Mouse (Mus musculus): ENCODE measurements around the gene Wwc2. TPM values are rescaled to one million over a fixed set of nuclear protein-coding genes. Genes with fewer than 3 reads are reported as not detected.
A peak's percentile ranks its signal among the peaks of the same experiment; 100 is the strongest.
"Not testable (repeated sequence)": the region's sequence is repeated elsewhere in the genome, so short reads cannot be mapped to it uniquely, and the experiment has no call there.

Wwc2 gene
- polyA plus RNA-seq, 1 experiment from 2014 or later = 18.6 TPM

DNA sequence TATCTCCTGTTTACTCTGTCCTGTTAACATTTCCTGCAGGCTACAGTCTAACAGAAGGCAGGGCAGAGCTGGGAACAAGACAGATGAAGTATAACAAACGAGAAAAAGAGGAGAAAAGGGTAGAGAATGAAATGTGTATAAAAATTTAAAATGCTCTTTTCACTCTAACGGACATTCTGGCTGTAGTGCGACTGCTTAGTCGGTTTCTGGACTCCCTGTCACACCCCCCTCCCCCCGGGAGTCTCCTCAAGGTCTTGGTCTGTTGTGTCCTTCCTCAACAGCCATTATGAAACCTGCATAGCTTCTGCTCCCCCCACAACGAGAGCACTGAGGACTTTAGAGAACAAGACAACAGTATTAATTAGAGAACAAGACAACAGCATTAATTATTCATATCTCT is 158.1 kb downstream of the Wwc2 start:
- Histone ChIP-seq H3K9ac (no peak overlapping the region), H3K27me3 (no peaks in the 10 kb centered on the region), H3K4me1 (peaks cover 20% of the 10 kb centered on the region), H3K4me3 (no peak overlapping the region), H3K36me3 (peaks cover 44% of the 10 kb centered on the region), H3K27ac (no peak overlapping the region), H3K4me2 (replicated peaks) (no peak overlapping the region), H3K9me3 (no peaks in the 10 kb centered on the region)
- WGBS = 83% methylated on average over 6 of the region's 6 CpGs
- ATAC-seq (ENCODE audit: insufficient number of reproducible peaks, insufficient read depth, low FRiP score, low TSS enrichment) = no peak

DNA sequence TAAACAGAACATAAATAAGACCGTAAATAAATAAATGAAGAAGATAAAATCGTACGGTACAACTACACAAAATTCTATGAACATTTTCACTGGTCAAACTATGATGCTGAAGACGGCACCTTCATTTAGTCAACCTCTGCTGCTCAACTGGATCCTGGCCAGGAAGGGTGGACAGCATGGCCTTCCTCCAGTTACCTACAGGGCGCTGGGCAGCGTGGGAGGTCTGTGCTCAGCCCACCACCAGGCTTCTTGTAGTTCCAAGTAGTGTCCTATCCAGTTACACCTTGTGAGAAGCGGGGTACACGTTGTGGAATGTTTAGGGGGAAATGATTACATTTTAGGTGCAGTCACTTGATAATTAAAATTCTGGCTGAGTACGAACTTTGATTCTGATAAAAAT is 163.8 kb downstream of the Wwc2 start:
- Histone ChIP-seq H3K4me2 (replicated peaks) (no peak overlapping the region), H3K36me3 (peaks cover 34% of the 10 kb centered on the region), H3K27ac (no peak overlapping the region), H3K4me3 (no peak overlapping the region), H3K4me1 (peaks cover 17% of the 10 kb centered on the region), H3K27me3 (no peaks in the 10 kb centered on the region), H3K9me3 (no peaks in the 10 kb centered on the region), H3K9ac (no peak overlapping the region)
- no peak for ATAC-seq (ENCODE audit: insufficient number of reproducible peaks, insufficient read depth, low FRiP score, low TSS enrichment)
- 67% methylated on average over 9 of the region's 9 CpGs for WGBS

DNA sequence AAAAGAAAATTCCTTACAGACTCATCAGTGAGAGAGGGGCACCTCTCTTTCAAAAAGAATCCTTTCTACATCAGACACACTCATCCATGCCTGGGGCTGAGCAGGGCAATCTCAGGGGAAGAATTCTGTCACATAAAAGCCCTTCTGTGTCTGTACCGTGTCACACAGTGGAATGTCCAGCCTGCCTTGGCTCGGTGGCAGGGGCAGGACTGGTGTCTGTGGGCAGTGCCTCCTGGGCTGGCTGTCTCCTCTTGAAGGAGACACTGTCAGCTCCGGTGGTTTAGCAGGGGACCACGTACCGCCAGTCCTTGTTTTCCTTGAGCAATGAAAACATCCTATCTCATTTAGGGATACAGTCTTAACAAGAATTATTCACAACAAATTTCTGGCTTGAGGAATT is 165.1 kb downstream of the Wwc2 start:
- H3K9me3 ChIP-seq = no peaks in the 10 kb centered on the region
- H3K4me1 ChIP-seq = peaks cover 17% of the 10 kb centered on the region
- no peak for ATAC-seq (ENCODE audit: insufficient number of reproducible peaks, insufficient read depth, low FRiP score, low TSS enrichment)
- peaks cover 25% of the 10 kb centered on the region for H3K36me3 ChIP-seq
- H3K4me2 ChIP-seq (replicated peaks) = no peak overlapping the region
- no peak overlapping the region for H3K4me3 ChIP-seq
- no peaks in the 10 kb centered on the region for H3K27me3 ChIP-seq
- 20% methylated on average over 5 of the region's 5 CpGs for WGBS
- H3K27ac ChIP-seq = no peak overlapping the region
- H3K9ac ChIP-seq = no peak overlapping the region

DNA sequence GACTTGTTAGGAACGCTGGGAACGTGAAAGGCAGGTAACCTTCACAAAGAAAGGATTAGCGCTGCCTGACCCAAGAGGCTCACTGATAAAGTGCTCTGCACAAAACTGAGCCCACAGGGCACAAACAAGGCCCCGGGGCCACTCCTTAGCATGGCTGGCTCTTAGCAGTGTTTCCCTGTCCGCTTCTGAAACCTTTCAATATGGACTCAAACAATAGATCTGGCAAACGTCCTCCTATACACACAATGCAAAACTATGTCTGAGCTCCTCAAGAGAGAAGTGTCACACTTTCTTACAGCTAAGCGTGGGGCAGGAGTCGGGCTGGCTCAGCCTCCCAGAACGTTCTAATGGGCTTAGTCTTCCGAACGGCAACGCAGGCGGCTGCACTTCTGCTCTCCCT is 166.5 kb downstream of the Wwc2 start, which contains the start of gene Cldn22:
TSS of gene Cldn22 (plus strand) at position 301 of the 400 bp plus-strand sequence.
- H3K9ac ChIP-seq = no peak within 1 kb of the TSS
- WGBS = 56% methylated on average over 13 of the region's 13 CpGs
- H3K9me3 ChIP-seq = no peaks in the 10 kb centered on the region
- H3K4me2 ChIP-seq (replicated peaks) = no peak within 1 kb of the TSS
- peaks cover 12% of the 10 kb centered on the region for H3K36me3 ChIP-seq
- no peak within 1 kb of the TSS for H3K4me3 ChIP-seq
- H3K4me1 ChIP-seq = peaks cover 17% of the 10 kb centered on the region
- peak within 1 kb of the TSS; percentile 20 for H3K27ac ChIP-seq
- no peak for ATAC-seq (ENCODE audit: insufficient number of reproducible peaks, insufficient read depth, low FRiP score, low TSS enrichment)
- no peaks in the 10 kb centered on the region for H3K27me3 ChIP-seq

DNA sequence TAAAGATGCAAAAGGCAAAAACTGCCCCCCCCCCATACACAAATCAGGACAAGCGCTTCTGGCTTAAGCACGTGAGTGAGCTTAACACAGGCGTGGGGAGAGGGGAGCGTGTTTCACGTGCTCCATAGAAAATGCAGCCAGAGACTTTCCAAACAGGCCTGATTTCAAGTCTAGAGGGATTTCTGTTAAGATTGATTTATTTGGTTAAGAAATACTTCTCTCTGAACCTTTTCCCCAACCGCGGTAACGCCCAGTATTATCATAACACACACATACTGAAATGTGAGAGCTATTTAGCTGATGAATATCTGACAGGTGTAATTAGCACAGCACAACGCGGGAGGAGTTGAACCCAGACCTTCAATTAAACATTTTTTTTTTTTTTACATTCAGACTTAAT is 166.9 kb downstream of the Wwc2 start:
- 39% methylated on average over 10 of the region's 10 CpGs for WGBS

DNA sequence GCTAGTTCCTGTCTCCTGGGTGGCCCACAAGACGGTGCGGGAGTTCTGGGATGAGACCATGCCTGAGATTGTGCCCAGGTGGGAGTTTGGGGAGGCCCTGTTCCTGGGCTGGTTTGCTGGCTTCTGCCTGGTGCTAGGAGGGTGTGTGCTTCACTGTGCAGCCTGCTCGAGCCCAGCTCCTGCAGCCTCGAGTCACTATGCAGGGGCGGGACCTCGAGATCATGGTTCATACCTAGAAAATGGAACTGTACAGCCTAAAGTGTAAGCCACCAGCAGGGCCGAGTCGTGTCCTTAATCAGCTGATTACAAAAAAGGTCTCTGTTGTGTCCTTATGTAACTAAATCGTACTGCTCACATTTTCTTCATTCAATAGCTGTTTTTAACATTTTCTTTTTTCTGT is 168.2 kb downstream of the Wwc2 start:
- H3K27me3 ChIP-seq; H3K4me3 ChIP-seq; H3K4me2 ChIP-seq (replicated peaks); H3K9ac ChIP-seq; H3K36me3 ChIP-seq; H3K27ac ChIP-seq; H3K9me3 ChIP-seq; ATAC-seq (ENCODE audit: insufficient number of reproducible peaks, insufficient read depth, low FRiP score, low TSS enrichment): not testable (repeated sequence)
- peaks cover 11% of the 10 kb centered on the region; the same call in 1 of the 2 replicates for H3K4me1 ChIP-seq
- 75% methylated on average over 7 of the region's 9 CpGs for whole genome bisulfite sequencing

More for the DNA sequence above, 166.9 kb downstream of the Wwc2 start:
- peaks cover 8% of the 10 kb centered on the region for H3K36me3 ChIP-seq
- H3K27me3 ChIP-seq = no peaks in the 10 kb centered on the region
- peaks cover 17% of the 10 kb centered on the region for H3K4me1 ChIP-seq
- no peak overlapping the region; the same call in 1 of the 2 replicates for H3K27ac ChIP-seq
- H3K4me2 ChIP-seq (replicated peaks) = no peak overlapping the region
- no peak overlapping the region for H3K4me3 ChIP-seq
- no peak for ATAC-seq (ENCODE audit: insufficient number of reproducible peaks, insufficient read depth, low FRiP score, low TSS enrichment)
- H3K9ac ChIP-seq = no peak overlapping the region
- no peaks in the 10 kb centered on the region for H3K9me3 ChIP-seq

GRCm38 (mm10) chr8:47821843-47822242 is 168.9 kb downstream of the Wwc2 start, which contains the start of gene Cldn24:
Gene Cldn24 (plus strand): TSS chr8:47822143.
- no peak within 1 kb of the TSS for H3K4me3 ChIP-seq
- H3K36me3 ChIP-seq = no peaks in the 10 kb centered on the region
- ATAC-seq (ENCODE audit: insufficient number of reproducible peaks, insufficient read depth, low FRiP score, low TSS enrichment) = no peak
- no peak within 1 kb of the TSS for H3K9ac ChIP-seq
- no peaks in the 10 kb centered on the region for H3K27me3 ChIP-seq
- peaks cover 11% of the 10 kb centered on the region; the same call in 1 of the 2 replicates for H3K4me1 ChIP-seq
- WGBS = 77% methylated on average over 6 of the region's 6 CpGs
- H3K4me2 ChIP-seq (replicated peaks) = no peak within 1 kb of the TSS
- no peaks in the 10 kb centered on the region for H3K9me3 ChIP-seq
- H3K27ac ChIP-seq = 0 out of 2 replicates have a peak within 1 kb of the TSS, but pooled peaks have one; percentile 20

DNA sequence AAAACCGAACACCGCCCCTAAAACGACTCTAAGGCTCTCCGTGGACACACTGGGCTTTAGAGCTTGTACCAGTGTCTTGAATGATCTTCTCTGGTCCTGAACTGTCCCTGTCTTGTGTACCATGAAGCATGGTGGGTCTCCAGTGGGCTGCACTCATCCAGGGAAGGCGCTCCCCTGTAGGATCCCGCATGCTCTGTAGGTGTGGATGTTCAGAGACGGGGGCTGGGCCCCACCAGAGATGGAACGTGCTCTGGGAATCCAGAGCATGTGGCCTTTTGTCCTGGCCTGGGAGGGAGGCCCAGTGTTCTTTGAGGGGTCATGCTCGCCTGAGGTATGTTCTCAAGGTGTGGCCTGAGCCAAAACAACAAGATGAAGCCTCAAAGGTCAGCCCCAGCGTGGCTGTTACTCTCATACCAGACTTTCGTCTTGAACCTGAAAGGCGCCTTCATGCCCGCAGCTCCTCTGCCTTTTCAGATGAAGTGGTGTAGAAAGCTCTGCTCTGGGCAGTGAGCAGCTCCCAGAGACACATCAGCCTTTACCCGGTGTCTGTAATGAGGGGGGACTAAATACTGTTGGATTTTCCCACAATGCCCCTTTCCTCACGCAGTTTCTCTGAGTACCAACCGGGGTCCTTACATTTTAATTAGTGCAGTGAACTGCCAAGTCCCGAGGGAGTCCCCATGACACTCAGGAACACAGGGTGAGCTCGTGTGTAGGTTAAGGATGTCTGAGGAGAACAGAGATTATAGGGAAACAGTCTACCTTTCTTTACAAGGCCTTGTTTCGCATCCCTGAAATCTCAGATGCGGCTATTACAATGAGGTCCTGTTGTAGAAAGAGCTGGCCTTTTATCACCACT is 169.6 kb downstream of the Wwc2 start:
- H3K4me2 ChIP-seq (replicated peaks) = no peak overlapping the region
- H3K9ac ChIP-seq = no peak overlapping the region
- ATAC-seq (ENCODE audit: insufficient number of reproducible peaks, insufficient read depth, low FRiP score, low TSS enrichment) = no peak
- no peak overlapping the region for H3K4me3 ChIP-seq
- no peaks in the 10 kb centered on the region for H3K36me3 ChIP-seq
- WGBS = 82% methylated on average over 20 of the region's 20 CpGs
- H3K4me1 ChIP-seq = peaks cover 11% of the 10 kb centered on the region; the same call in 1 of the 2 replicates
- H3K27me3 ChIP-seq = no peaks in the 10 kb centered on the region
- no peaks in the 10 kb centered on the region for H3K9me3 ChIP-seq
- H3K27ac ChIP-seq = no peak overlapping the region

DNA sequence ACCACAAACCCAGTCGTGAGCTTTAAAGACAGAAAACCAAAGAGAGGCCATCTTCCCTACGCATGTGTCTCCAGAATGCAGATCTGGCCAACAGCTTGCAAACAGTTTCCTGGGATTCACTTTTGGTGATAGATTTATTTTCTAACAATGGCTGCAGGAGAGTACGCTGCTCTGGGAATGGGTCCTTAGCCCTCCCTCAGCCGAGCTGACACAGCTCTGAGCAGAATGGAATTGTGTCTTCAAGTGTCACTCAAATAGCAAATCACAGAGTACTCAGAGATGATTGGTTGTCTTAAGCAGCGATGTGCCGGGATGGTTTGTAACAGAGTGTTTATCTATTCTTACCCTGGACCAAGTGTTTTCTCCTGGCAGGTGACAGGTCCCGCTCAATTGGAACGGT is 171.7 kb downstream of the Wwc2 start:
- H3K4me1 ChIP-seq = 0 out of 2 replicates have a peak, but pooled peaks cover under 1% of the 10 kb centered on the region
- 87% methylated on average over 8 of the region's 8 CpGs for WGBS
- ATAC-seq (ENCODE audit: insufficient number of reproducible peaks, insufficient read depth, low FRiP score, low TSS enrichment) = no peak
- H3K9me3 ChIP-seq = no peaks in the 10 kb centered on the region
- H3K36me3 ChIP-seq = no peaks in the 10 kb centered on the region
- H3K4me2 ChIP-seq (replicated peaks) = no peak overlapping the region
- H3K27ac ChIP-seq = no peak overlapping the region
- H3K4me3 ChIP-seq = no peak overlapping the region
- no peaks in the 10 kb centered on the region for H3K27me3 ChIP-seq
- no peak overlapping the region for H3K9ac ChIP-seq

GRCm38 (mm10) chr8:47811221-47811620 is 179.5 kb downstream of the Wwc2 start:
- Histone ChIP-seq H3K4me3 (no peak overlapping the region), H3K4me2 (replicated peaks) (no peak overlapping the region), H3K9me3 (no peaks in the 10 kb centered on the region), H3K4me1 (no peaks in the 10 kb centered on the region), H3K36me3 (no peaks in the 10 kb centered on the region), H3K9ac (no peak overlapping the region), H3K27ac (no peak overlapping the region), H3K27me3 (no peaks in the 10 kb centered on the region)
- no peak for ATAC-seq (ENCODE audit: insufficient number of reproducible peaks, insufficient read depth, low FRiP score, low TSS enrichment)
- WGBS = 41% methylated on average over 12 of the region's 12 CpGs

DNA sequence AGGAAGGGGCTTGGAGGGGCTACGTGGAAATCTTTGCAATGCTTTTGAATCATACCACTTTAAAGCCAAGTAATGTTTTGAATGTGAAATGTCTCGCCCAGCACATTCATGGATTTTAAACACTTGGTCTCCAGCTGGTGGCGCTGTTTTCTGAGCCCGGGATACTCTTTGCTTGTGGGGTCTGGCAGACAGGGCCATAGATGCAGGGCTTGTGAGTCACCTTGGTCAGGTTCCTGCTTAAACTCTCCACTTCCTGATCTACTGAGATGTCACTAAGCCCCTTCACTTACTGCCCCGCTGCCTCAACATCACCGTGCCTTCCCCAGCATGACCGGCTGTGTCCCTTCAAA is 180.1 kb downstream of the Wwc2 start:
- H3K4me3 ChIP-seq = no peak overlapping the region
- no peaks in the 10 kb centered on the region for H3K36me3 ChIP-seq
- no peak for ATAC-seq (ENCODE audit: insufficient number of reproducible peaks, insufficient read depth, low FRiP score, low TSS enrichment)
- H3K9me3 ChIP-seq = no peaks in the 10 kb centered on the region
- no peaks in the 10 kb centered on the region for H3K27me3 ChIP-seq
- H3K9ac ChIP-seq = no peak overlapping the region
- H3K27ac ChIP-seq = no peak overlapping the region
- no peaks in the 10 kb centered on the region for H3K4me1 ChIP-seq
- no peak overlapping the region for H3K4me2 ChIP-seq (replicated peaks)
- WGBS = 71% methylated on average over 7 of the region's 7 CpGs

GRCm38 (mm10) chr8:47809970-47810665 is 180.6 kb downstream of the Wwc2 start:
- H3K36me3 ChIP-seq = no peaks in the 10 kb centered on the region
- H3K27me3 ChIP-seq = no peaks in the 10 kb centered on the region
- H3K4me3 ChIP-seq = no peak overlapping the region
- no peaks in the 10 kb centered on the region for H3K4me1 ChIP-seq
- H3K9me3 ChIP-seq = no peaks in the 10 kb centered on the region
- no peak for ATAC-seq (ENCODE audit: insufficient number of reproducible peaks, insufficient read depth, low FRiP score, low TSS enrichment)
- H3K4me2 ChIP-seq (replicated peaks) = no peak overlapping the region
- 84% methylated on average over 14 of the region's 14 CpGs for WGBS
- H3K27ac ChIP-seq = no peak overlapping the region
- H3K9ac ChIP-seq = no peak overlapping the region

Measured in embryonic facial prominence, embryonic 12.5 days (tissue).